Mouse (Mus musculus): ENCODE measurements at regions not wholly inside any gene's neighbourhood (a gene's known extent, or its start where the extent isn't known, plus 50 kb on each side); places are given as distances from the start of the nearest gene placed in this dataset.

- intact Hi-C loops (cut with DNase I) = no loop called here
Observed at GRCm38 (mm10) chr4:89453051-89453450, 142.2 kb upstream of the Cdkn2b start.

- intact Hi-C loops (cut with DNase I) = no loop called here
Observed at GRCm38 (mm10) chr4:89451741-89452140, 140.9 kb upstream of the Cdkn2b start.

GRCm38 (mm10) chr4:89446765-89447487 is 136.1 kb upstream of the Cdkn2b start:
- intact Hi-C loops (cut with DNase I) = loop anchor here (10.0 kb wide), 1 partner anchor 302 kb away; no protein-coding TSS in a partner anchor

- intact Hi-C loops (cut with DNase I) = loop anchor here (10.0 kb wide), 1 partner anchor 301 kb away; no protein-coding TSS in a partner anchor
Observed at GRCm38 (mm10) chr4:89446156-89446716, 135.4 kb upstream of the Cdkn2b start.

- intact Hi-C loops (cut with DNase I) = loop anchor here (10.0 kb wide), 1 partner anchor 301 kb away; no protein-coding TSS in a partner anchor
Observed at GRCm38 (mm10) chr4:89445214-89446155, 134.6 kb upstream of the Cdkn2b start.

- intact Hi-C loops (cut with DNase I) = loop anchor here (10.0 kb wide), 1 partner anchor 298 kb away; no protein-coding TSS in a partner anchor
Observed at GRCm38 (mm10) chr4:89442526-89442925, 131.7 kb upstream of the Cdkn2b start.

- intact Hi-C loops (cut with DNase I) = loop anchor here (10.0 kb wide), 1 partner anchor 296 kb away; no protein-coding TSS in a partner anchor
Observed at GRCm38 (mm10) chr4:89440821-89441220, 130.0 kb upstream of the Cdkn2b start.

- intact Hi-C loops (cut with DNase I) = loop anchor here (10.0 kb wide), 1 partner anchor 296 kb away; no protein-coding TSS in a partner anchor
Observed at GRCm38 (mm10) chr4:89440326-89440725, 129.5 kb upstream of the Cdkn2b start.

- intact Hi-C loops (cut with DNase I) = no loop called here
Observed at GRCm38 (mm10) chr4:89438665-89439064, 127.8 kb upstream of the Cdkn2b start.

- intact Hi-C loops (cut with DNase I) = no loop called here
Observed at GRCm38 (mm10) chr4:89436764-89437163, 125.9 kb upstream of the Cdkn2b start.

GRCm38 (mm10) chr4:89434152-89434551 is 123.3 kb upstream of the Cdkn2b start:
- intact Hi-C loops (cut with DNase I) = no loop called here

- intact Hi-C loops (cut with DNase I) = no loop called here
Observed at GRCm38 (mm10) chr4:89433528-89433927, 122.7 kb upstream of the Cdkn2b start.

- intact Hi-C loops (cut with DNase I) = no loop called here
Observed at GRCm38 (mm10) chr4:89431520-89431919, 120.7 kb upstream of the Cdkn2b start.

- intact Hi-C loops (cut with DNase I) = no loop called here
Observed at GRCm38 (mm10) chr4:89428465-89428864, 117.6 kb upstream of the Cdkn2b start.

- intact Hi-C loops (cut with DNase I) = no loop called here
Observed at GRCm38 (mm10) chr4:89427345-89428293, 116.8 kb upstream of the Cdkn2b start.

GRCm38 (mm10) chr4:89425916-89426315 is 115.1 kb upstream of the Cdkn2b start:
- intact Hi-C loops (cut with DNase I) = no loop called here

- intact Hi-C loops (cut with DNase I) = no loop called here
Observed at GRCm38 (mm10) chr4:89421694-89422354, 111.0 kb upstream of the Cdkn2b start.

- intact Hi-C loops (cut with DNase I) = no loop called here
Observed at GRCm38 (mm10) chr4:89420868-89421267, 110.0 kb upstream of the Cdkn2b start.

GRCm38 (mm10) chr4:89419507-89419906 is 108.7 kb upstream of the Cdkn2b start:
- intact Hi-C loops (cut with DNase I) = no loop called here
